Mouse (Mus musculus): ENCODE data around the gene Pde3a. TPM values are rescaled to one million over a fixed set of nuclear protein-coding genes. Genes with fewer than 3 reads are reported as not detected.

The Pde3a gene
- polyA plus RNA-seq, 1 experiment: 0.25 TPM

- no peaks in the 10 kb centered on the region for H3K27me3 ChIP-seq (ENCODE audit: control insufficient read depth, insufficient read depth, low read length)
- H3K36me3 ChIP-seq (ENCODE audit: control insufficient read depth, insufficient read depth, low read length): no peaks in the 10 kb centered on the region
- H3K4me1 ChIP-seq (ENCODE audit: control insufficient read depth, insufficient read depth, low read length): no peaks in the 10 kb centered on the region
- no peak overlapping the region for H3K27ac ChIP-seq (ENCODE audit: control insufficient read depth, insufficient read depth, low read depth, low read length)
- no peak overlapping the region for H3K4me3 ChIP-seq (ENCODE audit: control insufficient read depth, low read depth, low read length)
- TF ChIP-seq CTCF (IDR thresholded peaks at IDR 0.05; ENCODE audit: control insufficient read depth, insufficient read depth, insufficient replicate concordance, low read depth, low read length) (no peak), POLR2A (IDR thresholded peaks at IDR 0.05; ENCODE audit: control insufficient read depth, low read depth, low read length) (no peak)
Measured at GRCm38 (mm10) chr6:141530865-141531264, 281.8 kb downstream of the Pde3a start.

- no peak for TF ChIP-seq CTCF (IDR thresholded peaks at IDR 0.05; ENCODE audit: control insufficient read depth, insufficient read depth, insufficient replicate concordance, low read depth, low read length)
- no peak for TF ChIP-seq POLR2A (IDR thresholded peaks at IDR 0.05; ENCODE audit: control insufficient read depth, low read depth, low read length)
- no peaks in the 10 kb centered on the region for H3K4me1 ChIP-seq (ENCODE audit: control insufficient read depth, insufficient read depth, low read length)
Measured at GRCm38 (mm10) chr6:141537298-141537697, 288.2 kb downstream of the Pde3a start.

GRCm38 (mm10) chr6:141541136-141541535 lies 292.1 kb downstream of the Pde3a start:
- no peaks in the 10 kb centered on the region for H3K36me3 ChIP-seq (ENCODE audit: control insufficient read depth, insufficient read depth, low read length)
- no peaks in the 10 kb centered on the region for H3K27me3 ChIP-seq (ENCODE audit: control insufficient read depth, insufficient read depth, low read length)
- H3K4me1 ChIP-seq (ENCODE audit: control insufficient read depth, insufficient read depth, low read length): no peaks in the 10 kb centered on the region
- no peak overlapping the region for H3K27ac ChIP-seq (ENCODE audit: control insufficient read depth, insufficient read depth, low read depth, low read length)
- TF ChIP-seq POLR2A (IDR thresholded peaks at IDR 0.05; ENCODE audit: control insufficient read depth, low read depth, low read length) (no peak), CTCF (IDR thresholded peaks at IDR 0.05; ENCODE audit: control insufficient read depth, insufficient read depth, insufficient replicate concordance, low read depth, low read length) (no peak)
- no peak overlapping the region for H3K4me3 ChIP-seq (ENCODE audit: control insufficient read depth, low read depth, low read length)

More at GRCm38 (mm10) chr6:141537298-141537697, 288.2 kb downstream of the Pde3a start:
- H3K4me3 ChIP-seq (ENCODE audit: control insufficient read depth, low read depth, low read length): no peak overlapping the region
- no peaks in the 10 kb centered on the region for H3K36me3 ChIP-seq (ENCODE audit: control insufficient read depth, insufficient read depth, low read length)
- no peak overlapping the region for H3K27ac ChIP-seq (ENCODE audit: control insufficient read depth, insufficient read depth, low read depth, low read length)
- no peaks in the 10 kb centered on the region for H3K27me3 ChIP-seq (ENCODE audit: control insufficient read depth, insufficient read depth, low read length)

- Histone ChIP-seq H3K4me1 (ENCODE audit: control insufficient read depth, insufficient read depth, low read length) (no peaks in the 10 kb centered on the region), H3K4me3 (ENCODE audit: control insufficient read depth, low read depth, low read length) (no peak overlapping the region), H3K27ac (ENCODE audit: control insufficient read depth, insufficient read depth, low read depth, low read length) (no peak overlapping the region), H3K36me3 (ENCODE audit: control insufficient read depth, insufficient read depth, low read length) (no peaks in the 10 kb centered on the region), H3K27me3 (ENCODE audit: control insufficient read depth, insufficient read depth, low read length) (no peaks in the 10 kb centered on the region)
- TF ChIP-seq CTCF (IDR thresholded peaks at IDR 0.05; ENCODE audit: control insufficient read depth, insufficient read depth, insufficient replicate concordance, low read depth, low read length): no peak
- no peak for TF ChIP-seq POLR2A (IDR thresholded peaks at IDR 0.05; ENCODE audit: control insufficient read depth, low read depth, low read length)
Measured at GRCm38 (mm10) chr6:141543344-141543743, 294.3 kb downstream of the Pde3a start.

Data from testis, adult 2 months (tissue).